Mouse (Mus musculus): ENCODE results near the gene Rbp2.

Rbp2 gene

GRCm38 (mm10) chr9:98485815-98486214 is at the start of gene Rbp2:
Gene Rbp2, plus strand, starts transcription at chr9:98486115.
- no peak for DNase-seq (ENCODE audit: low read depth, low spot score)

- DNase-seq (ENCODE audit: low read depth, low spot score): no peak
Measured at GRCm38 (mm10) chr9:98437819-98438218, 48.1 kb upstream of the Rbp2 start.

GRCm38 (mm10) chr9:98439091-98439490 is 46.8 kb upstream of the Rbp2 start:
- DNase-seq (ENCODE audit: low read depth, low spot score): no peak

- no peak for DNase-seq (ENCODE audit: low read depth, low spot score)
Measured at GRCm38 (mm10) chr9:98442638-98443037, 43.3 kb upstream of the Rbp2 start.

- no peak for DNase-seq (ENCODE audit: low read depth, low spot score)
Measured at GRCm38 (mm10) chr9:98445359-98446149, 40.4 kb upstream of the Rbp2 start.

GRCm38 (mm10) chr9:98450976-98451375 is 34.9 kb upstream of the Rbp2 start:
- DNase-seq (ENCODE audit: low read depth, low spot score): peak; percentile 28

- DNase-seq (ENCODE audit: low read depth, low spot score): no peak
Measured at GRCm38 (mm10) chr9:98466709-98467108, 19.2 kb upstream of the Rbp2 start.

GRCm38 (mm10) chr9:98480172-98480749 is 5.7 kb upstream of the Rbp2 start:
- no peak for DNase-seq (ENCODE audit: low read depth, low spot score)

GRCm38 (mm10) chr9:98482256-98482655 is 3.7 kb upstream of the Rbp2 start:
- no peak for DNase-seq (ENCODE audit: low read depth, low spot score)

GRCm38 (mm10) chr9:98485020-98485419 is 895 bp upstream of the Rbp2 start:
- DNase-seq (ENCODE audit: low read depth, low spot score): no peak

- DNase-seq (ENCODE audit: low read depth, low spot score): no peak
Measured at GRCm38 (mm10) chr9:98487273-98487672, 1.4 kb downstream of the Rbp2 start.

- DNase-seq (ENCODE audit: low read depth, low spot score): no peak
Measured at GRCm38 (mm10) chr9:98489532-98489931, 3.6 kb downstream of the Rbp2 start.

GRCm38 (mm10) chr9:98490128-98490527 is 4.2 kb downstream of the Rbp2 start:
- no peak for DNase-seq (ENCODE audit: low read depth, low spot score)

- DNase-seq (ENCODE audit: low read depth, low spot score): no peak
Measured at GRCm38 (mm10) chr9:98491071-98491470, 5.2 kb downstream of the Rbp2 start.

GRCm38 (mm10) chr9:98492212-98492611 is 6.3 kb downstream of the Rbp2 start:
- no peak for DNase-seq (ENCODE audit: low read depth, low spot score)

GRCm38 (mm10) chr9:98492821-98493220 is 6.9 kb downstream of the Rbp2 start:
- no peak for DNase-seq (ENCODE audit: low read depth, low spot score)

GRCm38 (mm10) chr9:98497157-98497556 is 11.2 kb downstream of the Rbp2 start:
- DNase-seq (ENCODE audit: low read depth, low spot score): no peak

GRCm38 (mm10) chr9:98497990-98498389 is 12.1 kb downstream of the Rbp2 start:
- DNase-seq (ENCODE audit: low read depth, low spot score): no peak

- no peak for DNase-seq (ENCODE audit: low read depth, low spot score)
Measured at GRCm38 (mm10) chr9:98498717-98499268, 12.9 kb downstream of the Rbp2 start.

GRCm38 (mm10) chr9:98499601-98500000 is 13.7 kb downstream of the Rbp2 start:
- DNase-seq (ENCODE audit: low read depth, low spot score): no peak

GRCm38 (mm10) chr9:98507480-98507879 is 21.6 kb downstream of the Rbp2 start:
- no peak for DNase-seq (ENCODE audit: low read depth, low spot score)

GRCm38 (mm10) chr9:98510363-98511055 is 24.6 kb downstream of the Rbp2 start:
- DNase-seq (ENCODE audit: low read depth, low spot score): no peak
